Mouse (Mus musculus) stomach, embryonic 14.5 days (tissue): Measurements from ENCODE around the gene Pak4. TPM values are rescaled to one million over a fixed set of nuclear protein-coding genes. Genes with fewer than 3 reads are reported as not detected.
"Not testable (repeated sequence)": the region's sequence is repeated elsewhere in the genome, so short reads cannot be mapped to it uniquely, and the experiment has no call there.

Source experiments
- ATAC-seq: fragments of 200-750 bp; cut with Nextera tagmentation; 2 replicates; pipeline ENCODE4 v1.8.0; 2017; ENCODE audit warnings: low read depth, moderate TSS enrichment; ENCODE audit not compliant: insufficient number of reproducible peaks, insufficient read depth, low FRiP score
- H3K27ac ChIP-seq: fragments of 300-500 bp; sonication (generic); 2 replicates; pipeline ENCODE4 v1.5.1; 2014; ENCODE audit warnings: mild to moderate bottlenecking, low read length, moderate library complexity, mixed read lengths
- H3K27me3 ChIP-seq: fragments of 300-500 bp; sonication (generic); 2 replicates; pipeline ENCODE4 v1.6.1; 2014; ENCODE audit warnings: low read length, control low read depth, mixed read lengths; ENCODE audit not compliant: control insufficient read depth, insufficient read depth
- H3K36me3 ChIP-seq: fragments of 300-500 bp; sonication (generic); 2 replicates; pipeline ENCODE4 v1.6.1; 2014; ENCODE audit warnings: mild to moderate bottlenecking, control low read depth, low read length, moderate library complexity, mixed read lengths; ENCODE audit not compliant: control insufficient read depth, insufficient read depth
- H3K4me1 ChIP-seq: fragments of 300-500 bp; sonication (generic); 2 replicates; pipeline ENCODE4 v1.6.1; 2014; ENCODE audit warnings: low read length, control low read depth, mixed read lengths; ENCODE audit not compliant: control insufficient read depth, insufficient read depth
- H3K4me2 ChIP-seq: fragments of 300-500 bp; sonication (generic); replicated peaks from 2 replicates; pipeline ENCODE4 v1.6.1; 2014; ENCODE audit warnings: low read depth, low read length, control low read depth
- H3K4me3 ChIP-seq: fragments of 300-500 bp; sonication (generic); 2 replicates; pipeline ENCODE4 v1.5.1; 2014; ENCODE audit warnings: low read depth, low read length, control low read depth
- H3K9ac ChIP-seq: fragments of 300-500 bp; sonication (generic); replicated peaks from 2 replicates; pipeline ENCODE4 v1.6.1; 2014; ENCODE audit warnings: low read depth, mild to moderate bottlenecking, control low read depth, low read length, moderate library complexity, mixed read lengths
- H3K9me3 ChIP-seq: fragments of 300-500 bp; sonication (generic); 2 replicates; pipeline ENCODE4 v1.6.1; 2016; ENCODE audit warnings: low read depth, low read length, control low read depth; ENCODE audit not compliant: control insufficient read depth
- WGBS: fragments of 180-500 bp; shearing (Covaris S2); extraction: QIAGEN DNeasy Blood & Tissue Kit; methylation state at CpG from one replicate; pipeline ENCODE4 v1.1.7; 2014; 5-methylcytosine and 5-hydroxymethylcytosine counted together
- polyA plus RNA-seq: library from polyadenylated mRNA; unstranded; fragments of >200 nt; fragmentation: Nextera tagmentation; extraction: Ambion mirVana; gene quantifications from 2 replicates; pipeline ENCODE4 v1.2.1, GENCODE M21; 2014

Gene Pak4
- polyA plus RNA-seq, 1 experiment from 2014 or later = 41.1 TPM

GRCm38 (mm10) chr7:28547628-28548027, 50.4 kb downstream of the Pak4 start:
- no peak for ATAC-seq
- Histone ChIP-seq H3K4me2 (no peak overlapping the region), H3K36me3 (no peaks in the 10 kb centered on the region), H3K9me3 (no peaks in the 10 kb centered on the region), H3K27ac (no peak overlapping the region), H3K4me3 (no peak overlapping the region), H3K27me3 (no peaks in the 10 kb centered on the region), H3K9ac (no peak overlapping the region), H3K4me1 (peaks cover 9% of the 10 kb centered on the region; the same call in 1 of the 2 replicates)
- WGBS = 61% methylated on average over 7 of the region's 7 CpGs

GRCm38 (mm10) chr7:28547154-28547553, 50.8 kb downstream of the Pak4 start, which contains the start of gene Nccrp1:
Nccrp1 (minus strand) TSS chr7:28547254.
- Histone ChIP-seq H3K9ac (no peak within 1 kb of the TSS), H3K27me3 (no peaks in the 10 kb centered on the region), H3K27ac (no peak within 1 kb of the TSS), H3K4me1 (peaks cover 9% of the 10 kb centered on the region; the same call in 1 of the 2 replicates), H3K4me2 (peak within 1 kb of the TSS; percentile 28), H3K9me3 (no peaks in the 10 kb centered on the region), H3K4me3 (peak within 1 kb of the TSS; percentile 13; the same call in 1 of the 2 replicates), H3K36me3 (no peaks in the 10 kb centered on the region)
- no peak for ATAC-seq
- 2% methylated on average over 4 of the region's 5 CpGs for WGBS

GRCm38 (mm10) chr7:28546649-28547048, 51.3 kb downstream of the Pak4 start:
- H3K9ac ChIP-seq = no peak overlapping the region
- H3K4me2 ChIP-seq = peak overlapping the region; percentile 28
- ATAC-seq = no peak
- 1% methylated on average over 22 of the region's 22 CpGs for WGBS
- H3K27ac ChIP-seq = no peak overlapping the region
- no peaks in the 10 kb centered on the region for H3K27me3 ChIP-seq
- H3K36me3 ChIP-seq = no peaks in the 10 kb centered on the region
- H3K4me3 ChIP-seq = peak overlapping the region; percentile 13; the same call in 1 of the 2 replicates
- peaks cover 9% of the 10 kb centered on the region; the same call in 1 of the 2 replicates for H3K4me1 ChIP-seq
- no peaks in the 10 kb centered on the region for H3K9me3 ChIP-seq

GRCm38 (mm10) chr7:28545891-28546210, 52.1 kb downstream of the Pak4 start:
- Histone ChIP-seq H3K4me3 (no peak overlapping the region), H3K4me1 (peaks cover 9% of the 10 kb centered on the region; the same call in 1 of the 2 replicates), H3K9ac (no peak overlapping the region), H3K27me3 (no peaks in the 10 kb centered on the region), H3K27ac (no peak overlapping the region), H3K4me2 (no peak overlapping the region), H3K36me3 (no peaks in the 10 kb centered on the region), H3K9me3 (no peaks in the 10 kb centered on the region)
- ATAC-seq = no peak
- 45% methylated on average over 7 of the region's 7 CpGs for WGBS

GRCm38 (mm10) chr7:28545048-28545890, 52.7 kb downstream of the Pak4 start:
- ATAC-seq = peak; percentile 42; the same call in 1 of the 2 replicates
- Histone ChIP-seq H3K4me2 (no peak overlapping the region), H3K27ac (no peak overlapping the region), H3K9me3 (no peaks in the 10 kb centered on the region), H3K4me1 (peaks cover 9% of the 10 kb centered on the region; the same call in 1 of the 2 replicates), H3K4me3 (no peak overlapping the region), H3K27me3 (no peaks in the 10 kb centered on the region), H3K36me3 (no peaks in the 10 kb centered on the region), H3K9ac (no peak overlapping the region)
- 22% methylated on average over 14 of the region's 14 CpGs for WGBS

- H3K4me1 ChIP-seq = peaks cover 9% of the 10 kb centered on the region; the same call in 1 of the 2 replicates
- peak overlapping the region; percentile 34 for H3K4me2 ChIP-seq
- no peaks in the 10 kb centered on the region for H3K36me3 ChIP-seq
- peak; percentile 68 for ATAC-seq
- no peak overlapping the region for H3K27ac ChIP-seq
- 5% methylated on average over 24 of the region's 27 CpGs for WGBS
- H3K9ac ChIP-seq = no peak overlapping the region
- no peaks in the 10 kb centered on the region for H3K27me3 ChIP-seq
- H3K4me3 ChIP-seq = peak overlapping the region; percentile 7; the same call in 1 of the 2 replicates
- no peaks in the 10 kb centered on the region for H3K9me3 ChIP-seq
These were observed 53.9 kb downstream of the Pak4 start for GRCm38 (mm10) chr7:28544051-28544601.

- Histone ChIP-seq H3K4me2 (no peak within 1 kb of the TSS), H3K9me3 (no peaks in the 10 kb centered on the region), H3K27ac (no peak within 1 kb of the TSS), H3K9ac (no peak within 1 kb of the TSS), H3K36me3 (no peaks in the 10 kb centered on the region), H3K27me3 (no peaks in the 10 kb centered on the region), H3K4me3 (no peak within 1 kb of the TSS), H3K4me1 (0 out of 2 replicates have a peak, but pooled peaks cover 2% of the 10 kb centered on the region)
- ATAC-seq = peak; percentile 12; the same call in 1 of the 2 replicates
- WGBS = 67% methylated on average over 4 of the region's 4 CpGs
These were observed 57.5 kb downstream of the Pak4 start, which contains the start of gene Sycn for GRCm38 (mm10) chr7:28540526-28540925. Sycn (plus strand) TSS chr7:28540885.

- not testable (repeated sequence) for H3K27ac ChIP-seq, ATAC-seq, H3K9ac ChIP-seq, H3K27me3 ChIP-seq, H3K9me3 ChIP-seq, H3K4me3 ChIP-seq, H3K4me2 ChIP-seq, H3K4me1 ChIP-seq, H3K36me3 ChIP-seq
- WGBS = 87% methylated on average over 6 of the region's 6 CpGs
These were observed 59.1 kb downstream of the Pak4 start for GRCm38 (mm10) chr7:28538886-28539285.
